Mouse (Mus musculus): ENCODE data around the gene Cct4. TPM values are rescaled to one million over a fixed set of nuclear protein-coding genes. Genes with fewer than 3 reads are reported as not detected.

The Cct4 gene
- total RNA-seq (2023): 100 to 1,000 TPM; 137 to 154 TPM

DNA sequence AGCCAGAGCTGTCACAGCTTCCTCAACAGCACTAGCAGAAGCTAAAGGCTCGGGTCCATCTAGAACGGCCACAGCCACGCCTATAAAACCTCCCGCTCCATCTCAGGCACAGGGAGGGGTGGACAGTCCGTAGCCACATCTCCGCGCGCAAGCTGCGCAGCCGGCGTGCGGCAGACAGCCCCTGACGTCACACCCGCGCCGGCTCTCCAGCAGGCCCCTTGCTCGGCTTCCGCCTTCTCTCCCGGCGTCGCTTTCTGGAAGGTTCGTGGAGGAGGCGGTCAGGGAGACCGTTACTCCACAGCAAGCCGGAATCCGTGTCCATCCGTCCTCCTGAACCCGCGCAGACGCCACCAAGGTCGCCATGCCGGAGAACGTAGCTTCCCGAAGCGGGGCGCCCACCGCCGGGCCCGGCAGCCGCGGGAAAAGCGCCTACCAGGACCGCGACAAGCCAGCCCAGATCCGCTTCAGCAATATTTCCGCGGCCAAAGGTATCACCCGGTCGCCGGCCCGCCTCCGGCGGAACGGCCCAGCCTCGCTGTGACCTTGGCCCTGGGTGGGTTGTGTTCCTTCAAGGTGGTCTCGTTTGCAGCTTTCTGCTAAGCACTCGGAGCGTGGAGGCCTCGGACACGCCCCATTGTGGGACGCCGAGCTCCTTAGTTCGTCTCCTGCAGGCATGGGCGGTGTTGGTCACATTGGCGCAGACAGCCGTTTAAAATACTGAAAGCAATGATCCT, at the start of gene Cct4:
Cct4 (plus strand) TSS at position 127 of the 734 bp plus-strand sequence.

DNA sequence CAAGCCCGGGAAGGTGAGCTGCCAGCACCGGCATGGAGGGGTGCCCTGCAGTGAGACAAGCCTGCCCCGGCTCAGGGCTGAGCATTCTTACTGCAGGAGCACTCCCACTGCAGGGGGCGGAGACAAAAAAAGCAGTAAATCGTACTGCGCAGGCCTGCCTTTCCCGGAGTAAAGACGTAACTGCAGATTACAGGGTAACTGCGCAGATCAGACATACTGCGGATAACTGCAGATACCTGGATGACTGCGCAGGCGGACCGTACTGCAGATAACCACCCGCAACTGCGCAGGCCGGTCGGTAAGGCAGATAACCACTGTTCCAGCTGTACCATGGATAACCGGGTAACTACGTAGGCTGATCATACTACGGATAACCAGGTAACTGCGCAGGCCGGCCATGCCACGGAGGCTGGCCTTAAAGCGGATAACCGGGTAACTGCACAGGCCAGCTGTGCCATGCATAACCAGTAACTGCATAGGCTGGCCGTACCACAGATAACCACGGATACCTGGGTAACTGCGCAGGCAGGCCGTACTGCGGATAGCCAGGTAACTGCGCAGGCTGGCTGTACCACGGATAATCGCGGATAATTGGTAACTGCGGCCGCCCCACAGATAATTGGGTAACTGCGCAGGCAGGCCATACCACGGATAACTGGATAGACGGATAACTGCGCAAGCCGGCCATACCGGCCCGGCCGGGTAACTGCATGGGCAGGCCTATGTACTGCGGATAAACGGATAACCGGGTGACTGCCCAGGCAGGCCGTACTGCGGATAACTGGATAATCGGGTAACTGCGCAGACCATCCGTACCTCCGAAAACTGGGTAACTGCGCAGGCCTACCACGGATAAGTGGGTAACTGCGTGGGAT, 18.2 kb upstream of the Cct4 start, which contains the start of gene Zrsr1:
Zrsr1 (plus strand) TSS at position 171 of the 875 bp plus-strand sequence.

DNA sequence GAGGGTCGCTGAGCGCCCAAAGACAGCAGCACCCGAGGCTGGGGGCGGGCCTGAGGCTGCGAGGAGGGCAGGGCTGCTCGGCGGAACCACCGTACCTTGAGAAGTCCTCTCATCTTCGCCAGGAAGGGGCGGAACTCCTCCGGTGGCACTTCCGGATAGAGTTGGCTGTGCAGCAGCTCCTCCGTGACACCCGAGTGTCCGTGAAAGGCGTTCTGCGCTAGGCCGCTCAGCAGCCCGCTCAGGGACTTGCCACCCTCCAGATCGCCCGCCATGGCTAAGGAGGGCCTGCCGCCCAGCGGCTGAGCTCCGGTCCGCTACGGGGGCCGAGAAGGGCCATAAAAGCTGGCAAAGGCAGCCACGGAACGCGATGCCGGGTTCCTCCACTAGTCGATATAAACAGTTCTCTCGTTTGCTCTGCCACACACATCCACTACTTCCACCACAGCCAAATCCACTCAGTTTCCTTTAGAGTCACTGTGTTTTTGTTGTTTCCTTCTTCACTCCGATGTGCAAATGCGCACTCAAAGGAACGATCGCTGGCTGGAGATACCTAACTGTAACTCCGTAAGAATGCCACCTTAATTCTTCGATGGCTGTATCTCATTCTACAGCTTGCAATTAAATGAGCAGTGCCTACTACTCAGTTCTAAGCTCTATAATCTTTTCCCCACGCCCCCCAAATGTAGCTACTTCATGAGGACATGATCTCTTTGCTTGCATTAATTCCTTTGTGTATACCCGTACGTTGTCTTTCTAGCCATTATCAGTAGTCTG, 8.1 kb upstream of the Cct4 start, which contains the start of the genes Gm28048 and Commd1:
Gm28048 (minus strand) TSS at position 107 of the 774 bp plus-strand sequence.
Commd1 (minus strand) TSS at position 399 of the 774 bp plus-strand sequence.

DNA sequence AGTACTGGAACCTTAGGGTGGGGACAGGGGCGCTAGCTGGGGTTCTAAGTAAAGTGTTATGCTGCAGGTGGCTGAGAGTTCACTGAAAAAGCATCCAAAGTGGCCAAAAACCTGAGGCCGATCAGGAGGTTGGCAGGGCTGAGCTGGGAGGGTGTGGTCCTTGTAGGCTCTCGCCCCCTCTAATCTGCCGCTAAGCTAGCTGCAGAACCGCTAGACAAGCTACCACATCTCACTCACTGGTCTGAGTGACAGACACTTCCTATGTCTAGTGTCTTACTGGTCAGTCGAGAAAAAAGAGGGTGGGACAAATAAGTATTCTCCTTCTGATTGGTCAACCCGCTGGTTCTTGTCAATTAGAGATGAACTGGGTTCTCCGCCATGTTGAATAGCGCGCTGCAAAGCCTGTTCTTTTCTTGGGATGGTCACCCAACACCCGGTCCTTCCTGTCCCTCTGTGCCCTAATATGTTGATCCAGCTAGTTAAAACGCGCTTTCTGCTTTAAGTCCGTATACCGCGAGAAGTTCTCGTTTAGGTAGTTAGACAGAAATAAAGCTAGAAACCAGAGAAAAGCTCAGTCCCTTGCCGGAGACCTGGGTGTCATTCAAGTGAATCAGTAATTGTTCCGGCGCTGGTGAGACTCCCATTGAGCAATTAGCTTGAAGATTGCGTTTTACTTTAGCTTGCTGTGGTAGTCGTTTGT, 17.3 kb downstream of the Cct4 start, which contains the start of gene Fam161a:
Fam161a (plus strand) TSS at position 51 of the 700 bp plus-strand sequence.

Other genes starting within 250 kb of the Cct4 start
- gene B3gnt2, start 129.6 kb upstream of the Cct4 start, total RNA-seq (2023): 10 to 100 TPM; 13.4 to 19.4 TPM
- 10 to 100 TPM; 10.7 to 11.9 TPM for gene Zrsr1, start 18.5 kb upstream of the Cct4 start, total RNA-seq (2023)
- 10 to 100 TPM in 1 of 2 experiments, 1 to 10 TPM in 1; 4.3 to 12.2 TPM for gene Gm28048, start 8.4 kb upstream of the Cct4 start, total RNA-seq (2023)
- 10 to 100 TPM; 41.8 to 52.1 TPM for gene Commd1, start 8.1 kb upstream of the Cct4 start, total RNA-seq (2023)
- gene Fam161a, start 17.0 kb downstream of the Cct4 start, total RNA-seq (2023): 1 to 10 TPM; 6.0 to 6.4 TPM